Mouse (Mus musculus) c-Kit-negative CD71-positive TER-119-positive erythroid progenitor cells, embryonic 14.5 days (primary cell): ENCODE measurements around the gene Myo15.
"Not testable (repeated sequence)": the region's sequence is repeated elsewhere in the genome, so short reads cannot be mapped to it uniquely, and the experiment has no call there.

Source experiments
- DNase-seq: peaks from one replicate; pipeline ENCODE4 v3.0.0-alpha.2; 2013; ENCODE audit warnings: low read depth, low spot score

The Myo15 gene

DNA sequence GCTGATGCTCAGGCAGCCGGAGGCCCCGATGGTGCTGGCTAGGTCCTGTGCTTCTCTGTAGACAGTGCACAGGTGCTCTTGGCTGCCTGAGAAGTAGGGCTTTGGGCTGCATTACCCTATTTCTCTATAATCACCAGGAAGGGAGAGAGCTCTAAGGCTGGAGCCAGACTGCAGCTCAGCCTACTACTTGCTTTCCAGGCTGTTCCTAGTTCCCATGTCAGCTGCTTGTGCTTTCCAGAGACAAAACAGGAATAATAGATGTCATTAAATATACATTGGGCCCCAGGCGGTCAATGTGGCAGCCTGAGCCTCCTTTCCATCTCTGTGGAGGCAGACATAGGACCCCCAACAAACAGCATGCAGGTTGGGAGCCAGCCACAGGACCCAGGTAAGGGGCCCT lies at the start of gene Myo15:
Gene Myo15, plus strand, starts transcription at position 301 of the 400 bp plus-strand sequence.
- DNase-seq: no peak

DNA sequence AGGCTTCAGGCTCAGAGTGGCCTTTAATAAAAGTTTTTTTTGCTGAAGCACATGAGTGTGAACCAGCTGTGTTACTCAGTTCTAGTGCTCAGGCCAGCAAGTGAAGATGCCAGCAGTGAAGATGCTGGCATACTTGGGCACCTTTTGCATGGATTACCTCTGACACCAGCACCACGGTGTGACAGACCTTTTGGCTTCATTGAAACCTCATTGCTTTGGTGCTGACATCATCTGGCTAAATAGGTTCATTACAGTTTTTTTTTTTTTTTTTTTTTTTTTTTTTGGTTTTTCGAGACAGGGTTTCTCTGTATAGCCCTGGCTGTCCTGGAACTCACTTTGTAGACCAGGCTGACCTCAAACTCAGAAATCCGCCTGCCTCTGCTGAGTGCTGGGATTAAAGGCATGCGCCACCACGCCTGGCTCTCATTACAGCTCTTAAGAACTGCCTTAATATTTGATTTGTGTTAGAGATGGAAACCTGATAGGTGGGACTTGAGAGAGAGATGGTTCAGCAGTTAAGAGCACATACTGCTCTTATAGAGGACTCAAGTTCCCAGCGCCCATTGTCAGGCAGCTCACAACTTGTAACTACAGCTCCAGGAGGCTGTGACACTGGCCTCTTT lies 47.0 kb upstream of the Myo15 start:
- no peak for DNase-seq

DNA sequence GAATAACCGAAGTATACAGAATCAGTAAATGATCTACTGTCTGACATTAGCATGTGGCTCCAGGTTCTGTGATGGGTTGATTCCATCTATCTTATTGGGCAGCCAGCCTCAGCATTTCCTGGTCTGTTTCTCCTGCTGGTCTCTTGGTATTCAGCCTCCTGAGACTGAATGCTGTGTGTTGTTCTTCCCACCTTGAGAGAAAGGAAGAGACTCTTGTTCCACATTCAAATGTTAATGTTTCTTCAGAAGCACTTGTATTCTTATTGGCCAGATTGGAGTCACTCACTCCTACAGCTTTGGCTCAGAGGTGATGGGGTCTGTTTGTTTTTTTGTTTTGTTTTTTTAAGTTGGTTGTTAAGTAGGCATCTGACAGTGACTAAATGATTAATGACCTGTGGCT lies 46.1 kb upstream of the Myo15 start:
- no peak for DNase-seq

DNA sequence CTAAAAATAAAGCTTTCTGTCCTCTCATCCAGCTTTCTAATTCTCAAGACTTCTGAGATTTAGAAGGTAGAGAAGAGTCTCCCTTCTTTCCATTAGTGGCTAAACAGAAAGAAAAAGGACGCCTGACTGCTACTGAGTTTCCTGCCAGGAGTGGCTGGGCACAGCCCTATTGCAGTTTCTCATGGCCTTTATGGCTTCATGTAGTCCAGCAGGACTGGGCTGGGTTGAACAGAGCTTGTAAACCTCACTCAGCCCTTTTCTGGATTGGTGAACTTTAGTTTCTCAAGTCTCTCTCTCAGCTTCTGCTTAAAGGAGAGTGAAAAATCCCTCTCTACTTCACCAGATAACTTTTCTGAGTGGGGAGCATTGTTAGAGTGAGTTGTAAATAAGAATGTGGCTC lies 42.7 kb upstream of the Myo15 start:
- no peak for DNase-seq

DNA sequence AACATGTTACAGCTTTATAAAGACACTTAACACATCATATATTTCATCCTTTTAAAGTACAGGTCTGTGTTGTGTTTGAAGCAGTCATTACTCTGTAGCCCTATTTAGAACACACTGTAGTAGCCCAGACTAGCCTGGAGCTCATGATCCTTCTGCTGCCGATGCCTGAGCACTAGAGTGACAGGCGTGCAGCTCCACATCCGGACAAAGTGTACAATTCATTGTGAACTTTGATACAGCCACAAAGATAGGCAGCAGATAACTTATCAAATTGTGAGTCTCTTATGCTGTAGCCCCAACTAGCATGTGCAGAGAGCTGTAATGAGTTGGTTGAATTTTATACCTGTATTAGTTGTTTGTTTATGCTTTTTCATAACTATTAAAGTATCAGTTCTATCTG lies 41.5 kb upstream of the Myo15 start:
- no peak for DNase-seq

DNA sequence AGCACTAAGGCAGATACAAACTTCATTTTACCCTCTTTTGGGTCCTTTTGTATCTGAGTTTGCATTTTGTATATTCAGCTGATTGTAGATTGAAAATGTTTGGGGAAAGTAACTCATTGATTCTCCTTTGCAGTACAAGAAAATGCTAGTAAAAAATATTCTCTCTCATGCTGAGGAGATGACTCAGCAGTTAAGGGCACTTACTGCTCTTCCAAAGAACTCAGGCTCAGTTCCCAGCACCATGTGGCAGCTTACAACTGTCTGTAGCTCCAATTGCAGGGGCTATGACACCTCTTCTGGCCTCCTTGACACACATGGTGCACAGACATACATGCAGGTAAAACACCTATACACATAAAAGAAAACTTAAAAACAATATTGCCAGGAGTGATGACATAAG lies 35.6 kb upstream of the Myo15 start:
- DNase-seq: no peak

DNA sequence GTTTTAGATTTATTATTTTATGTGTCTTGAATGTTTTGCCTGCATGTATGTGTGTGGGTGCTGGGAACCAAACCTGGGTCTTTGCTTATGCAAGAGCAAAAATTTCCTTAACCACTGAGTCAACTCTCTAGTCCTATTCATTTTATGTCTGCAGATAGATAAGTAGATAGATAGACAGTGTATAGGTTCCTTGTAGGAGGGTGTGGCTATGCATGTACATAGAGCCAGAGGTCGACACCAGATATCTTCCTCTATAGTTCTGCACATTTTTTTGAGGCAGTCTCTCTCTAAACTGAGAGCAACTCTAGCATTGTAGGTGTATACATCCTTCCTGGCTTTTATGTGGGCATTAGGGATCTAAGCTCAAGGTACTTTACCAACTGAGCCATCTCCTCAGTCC lies 34.0 kb upstream of the Myo15 start:
- DNase-seq: no peak

DNA sequence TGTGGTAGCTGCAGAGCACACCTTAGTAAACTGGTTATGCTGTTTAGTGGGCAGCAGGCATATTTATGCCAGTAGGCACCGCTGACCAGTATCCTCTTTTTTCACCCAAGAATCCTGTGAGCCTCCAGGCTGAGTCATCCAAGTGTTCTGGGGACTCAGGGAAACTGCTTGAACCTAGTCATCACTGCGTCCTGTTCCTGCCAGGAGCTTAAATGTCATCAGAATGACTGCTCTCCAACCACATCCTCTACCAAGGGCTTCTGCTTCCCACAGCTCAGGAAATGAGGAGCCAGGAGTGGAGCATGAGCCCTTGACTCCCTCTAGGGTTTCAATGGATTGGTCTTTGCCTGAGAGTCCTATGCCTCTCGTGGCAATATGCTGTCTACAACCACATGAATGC lies 32.5 kb upstream of the Myo15 start:
- DNase-seq: no peak

DNA sequence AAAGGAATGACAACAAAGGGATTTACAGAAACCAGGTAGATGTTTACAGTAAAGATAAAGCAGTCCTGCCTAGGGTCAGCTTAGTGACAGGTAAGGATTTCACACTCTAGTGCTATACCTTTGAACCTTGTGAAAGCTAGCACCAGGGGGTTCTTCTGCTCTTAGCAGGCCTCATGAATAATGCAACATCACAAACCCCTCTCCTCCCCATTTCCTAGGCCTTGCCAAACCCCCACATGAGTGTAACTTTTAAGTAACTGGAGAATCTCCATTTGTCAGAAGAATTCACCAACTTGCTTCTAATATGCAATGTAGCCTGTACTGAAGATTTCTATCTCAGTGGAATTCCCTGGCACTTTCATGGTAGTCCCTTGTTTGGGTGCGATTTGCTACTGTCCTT lies 29.5 kb upstream of the Myo15 start:
- not testable (repeated sequence) for DNase-seq

DNA sequence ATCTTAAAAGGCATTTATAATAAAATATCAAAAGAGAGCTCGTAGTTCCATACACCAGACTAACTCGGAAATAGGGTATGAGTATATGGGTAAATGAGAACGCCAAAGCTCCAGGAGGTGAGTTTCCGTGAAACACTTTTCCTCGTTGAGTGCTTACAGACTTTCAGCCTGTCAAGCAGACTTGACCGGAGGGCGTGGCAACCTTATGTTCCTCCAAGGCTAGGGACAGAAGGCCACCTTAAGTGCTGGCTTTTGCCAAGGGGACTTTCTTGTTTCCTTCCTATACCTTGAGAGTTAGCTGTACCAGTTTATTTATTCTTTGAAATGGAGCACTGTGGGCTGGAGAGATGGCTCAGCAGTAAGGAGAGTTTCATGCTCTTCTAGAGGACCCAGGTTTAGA lies 29.0 kb upstream of the Myo15 start:
- DNase-seq: no peak

DNA sequence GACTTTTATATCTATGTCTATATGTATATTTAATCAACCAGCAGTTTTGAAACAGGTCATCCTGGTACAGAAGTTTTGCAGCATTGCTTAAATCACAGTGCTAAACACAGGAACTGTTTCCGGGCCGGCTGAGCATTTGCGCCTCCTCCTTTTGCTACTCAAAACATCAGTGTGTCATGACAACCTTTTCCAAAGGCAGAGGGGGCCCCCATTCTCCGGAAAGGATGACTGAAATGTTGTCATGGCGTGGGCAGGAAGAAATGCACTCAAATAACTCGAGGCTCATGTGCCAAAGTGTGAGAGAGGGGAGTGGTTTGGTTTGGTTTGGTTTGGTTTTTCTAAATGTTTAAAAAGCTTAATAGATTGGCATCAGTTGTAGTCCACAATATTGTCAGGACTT lies 26.2 kb upstream of the Myo15 start:
- no peak for DNase-seq

DNA sequence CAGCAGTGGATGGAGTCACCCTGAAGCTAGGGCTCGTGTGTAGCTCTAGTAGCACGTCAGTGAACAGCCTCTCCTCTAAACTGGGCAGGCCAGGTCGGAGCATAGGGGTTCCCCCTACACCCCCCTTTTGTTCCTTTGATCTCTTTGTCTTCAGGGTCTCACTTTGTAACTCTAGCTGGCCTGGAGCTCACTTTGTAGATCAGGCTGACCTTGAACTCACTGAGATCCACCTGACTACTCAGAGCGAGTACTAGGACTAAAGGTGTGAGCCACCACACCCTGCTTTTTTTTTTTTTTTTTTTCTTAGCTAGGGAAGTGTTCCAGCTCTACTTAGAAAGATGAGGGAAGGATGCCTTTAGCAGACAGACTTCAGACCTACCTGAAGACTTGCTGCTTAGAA lies 25.1 kb upstream of the Myo15 start:
- DNase-seq: no peak

DNA sequence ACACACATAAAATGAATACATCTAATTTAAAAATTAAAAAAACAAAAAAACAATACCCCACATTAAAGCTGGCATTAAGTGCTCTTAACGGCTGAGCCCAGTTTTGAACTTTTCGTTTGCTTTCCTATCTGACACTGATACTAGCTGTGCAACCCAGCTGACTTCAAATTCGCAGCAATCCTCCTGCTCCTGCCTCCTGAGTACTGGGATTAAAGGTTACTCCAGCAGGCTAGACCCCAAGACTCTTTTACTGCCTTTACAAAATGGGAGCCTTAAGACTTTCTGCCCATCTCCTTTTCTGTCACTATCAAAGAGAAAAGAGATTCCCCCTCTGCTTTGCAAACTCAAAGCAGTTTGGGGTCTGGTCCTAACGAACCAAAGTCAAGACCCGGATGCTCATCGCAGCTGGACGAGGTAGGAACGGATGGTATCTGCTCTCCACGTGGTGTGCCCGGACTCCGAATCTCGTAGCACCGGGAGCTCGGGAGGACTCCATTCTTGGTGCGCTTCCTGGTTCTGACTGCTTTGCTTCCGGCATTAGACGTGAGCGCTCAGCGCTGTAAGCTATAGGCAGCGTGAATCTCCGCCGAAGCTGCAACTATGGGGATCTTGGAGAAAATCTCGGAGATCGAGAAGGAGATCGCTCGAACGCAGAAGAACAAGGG lies 14.9 kb upstream of the Myo15 start, which contains the start of gene Drg2:
Gene Drg2, plus strand, starts transcription at position 512 of the 665 bp plus-strand sequence.
- peak; percentile 42 for DNase-seq

DNA sequence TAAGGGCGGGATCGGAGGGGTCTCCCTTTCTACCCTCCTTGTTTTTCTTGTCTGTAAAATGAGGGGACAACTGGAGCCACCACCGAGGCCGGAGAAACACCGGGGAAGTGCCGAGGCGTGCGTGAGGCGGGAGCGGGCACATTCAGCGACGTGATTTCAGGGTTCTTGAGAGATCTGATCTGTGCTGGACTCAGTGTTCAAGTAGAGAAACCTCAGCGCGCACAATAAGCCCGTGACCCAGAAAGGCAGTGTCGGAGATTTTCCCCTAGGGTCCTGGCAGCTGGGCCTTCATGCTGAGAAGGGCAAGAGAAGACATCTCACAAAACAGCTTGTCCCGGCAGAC lies 14.4 kb upstream of the Myo15 start:
- DNase-seq: no peak

DNA sequence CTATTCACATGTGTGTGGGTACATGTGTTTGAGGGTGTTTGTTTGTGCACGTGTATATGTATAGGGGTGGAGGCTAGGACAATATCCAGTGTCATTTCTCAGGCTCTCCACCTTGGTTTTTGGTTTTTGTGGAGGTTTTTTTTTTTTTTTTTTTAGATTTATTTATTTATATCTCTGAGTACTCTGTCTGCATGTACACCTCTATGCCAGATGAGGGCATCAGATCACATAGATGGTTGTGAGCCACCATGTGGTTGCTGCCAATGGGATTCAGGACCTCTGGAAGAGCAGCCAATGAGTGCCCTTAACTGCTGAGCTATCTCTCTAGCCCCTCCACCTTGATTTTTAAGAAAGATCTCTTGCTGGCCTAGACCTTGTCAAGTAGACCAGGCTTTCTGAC lies 11.2 kb upstream of the Myo15 start:
- no peak for DNase-seq

DNA sequence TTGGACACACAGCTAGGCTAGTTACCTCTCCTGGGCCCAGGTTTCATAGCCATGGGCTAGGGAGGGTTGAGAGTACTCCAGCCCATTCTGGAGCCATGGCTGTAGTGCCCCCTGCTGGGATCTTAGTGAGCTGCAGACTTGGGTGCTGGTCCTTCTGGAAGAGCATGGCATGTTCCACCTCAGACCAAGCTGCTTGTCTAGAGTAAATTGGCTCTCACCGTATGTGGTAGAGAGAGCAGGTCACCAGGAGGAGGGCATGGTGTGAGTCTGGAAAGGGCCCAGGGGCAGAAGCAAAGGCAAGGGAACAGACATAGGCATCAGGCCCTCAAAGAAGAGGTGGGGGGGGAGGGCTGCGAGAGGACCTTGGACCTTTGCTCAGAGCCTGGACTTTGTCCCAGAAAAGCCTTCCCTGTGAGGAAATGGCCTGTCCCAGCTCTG lies 3.2 kb upstream of the Myo15 start:
- DNase-seq: no peak

DNA sequence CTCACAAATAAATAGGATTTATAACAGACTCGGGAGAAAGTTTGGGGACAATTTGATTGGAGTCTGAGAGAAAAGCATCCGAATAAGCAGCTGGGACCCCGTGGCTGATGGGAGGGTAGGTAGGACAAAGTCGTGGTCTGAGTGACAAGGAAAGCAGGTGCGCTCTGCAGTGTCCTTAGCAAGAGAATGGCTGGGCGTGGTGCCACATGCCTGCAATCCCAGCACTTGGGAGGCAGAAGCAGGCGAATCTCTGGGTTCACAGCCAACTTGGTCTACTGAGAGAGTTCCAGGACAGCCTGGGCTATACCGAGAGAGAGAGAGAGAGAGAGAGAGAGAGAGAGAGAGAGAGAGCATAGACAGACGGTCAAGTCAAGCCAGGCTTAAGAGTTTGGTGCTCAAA lies 1.6 kb downstream of the Myo15 start:
- no peak for DNase-seq

DNA sequence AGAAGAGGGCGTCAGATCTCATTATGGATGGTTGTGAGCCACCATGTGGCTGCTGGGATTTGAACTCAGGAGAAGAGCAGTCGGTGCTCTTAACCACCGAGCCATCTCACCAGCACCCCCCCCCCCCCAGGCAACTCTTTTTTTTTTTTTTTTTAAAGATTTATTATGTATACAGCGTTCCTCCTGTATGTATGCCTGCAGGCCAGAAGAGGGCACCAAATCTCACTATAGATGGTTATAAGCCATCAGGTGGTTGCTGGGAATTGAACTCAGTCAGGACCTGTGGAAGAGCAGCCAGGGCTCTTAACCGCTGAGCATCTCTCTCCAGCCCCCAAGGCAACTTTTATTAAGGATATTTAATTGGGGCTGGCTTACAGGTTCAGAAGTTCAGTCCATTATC lies 5.4 kb downstream of the Myo15 start:
- DNase-seq: no peak

DNA sequence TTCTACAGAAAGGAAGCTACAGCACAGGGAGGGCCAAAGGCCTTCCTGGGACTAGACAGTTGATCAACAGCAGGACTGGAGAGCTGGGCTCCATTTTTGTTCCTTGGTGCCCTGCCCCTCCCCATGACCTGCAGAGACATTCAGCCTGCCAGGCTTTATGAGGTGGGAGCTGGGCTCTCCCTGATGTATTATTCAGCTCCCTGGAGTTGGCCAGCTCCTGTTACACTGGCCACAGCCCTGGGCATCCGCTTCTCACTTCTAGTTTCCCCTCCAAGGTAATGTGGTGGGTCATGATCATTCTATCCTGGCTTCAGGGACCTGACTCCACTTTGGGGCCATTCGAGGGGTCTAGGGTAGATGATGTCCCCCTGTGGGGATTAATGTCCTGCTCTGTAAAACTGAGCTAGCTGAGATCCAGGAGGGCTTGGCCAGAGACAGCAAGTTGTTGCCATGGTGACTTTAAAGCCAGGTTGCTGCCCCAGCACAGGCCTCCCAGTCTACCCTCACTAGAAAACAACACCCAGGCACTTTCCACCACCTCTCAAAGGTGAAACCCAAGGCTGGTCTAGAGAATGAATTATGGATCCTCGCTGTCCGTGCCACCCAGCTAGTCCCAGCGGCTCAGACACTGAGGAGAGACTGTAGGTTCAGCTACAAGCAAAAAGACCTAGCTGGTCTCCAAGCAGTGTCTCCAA lies 6.7 kb downstream of the Myo15 start:
- DNase-seq: no peak

DNA sequence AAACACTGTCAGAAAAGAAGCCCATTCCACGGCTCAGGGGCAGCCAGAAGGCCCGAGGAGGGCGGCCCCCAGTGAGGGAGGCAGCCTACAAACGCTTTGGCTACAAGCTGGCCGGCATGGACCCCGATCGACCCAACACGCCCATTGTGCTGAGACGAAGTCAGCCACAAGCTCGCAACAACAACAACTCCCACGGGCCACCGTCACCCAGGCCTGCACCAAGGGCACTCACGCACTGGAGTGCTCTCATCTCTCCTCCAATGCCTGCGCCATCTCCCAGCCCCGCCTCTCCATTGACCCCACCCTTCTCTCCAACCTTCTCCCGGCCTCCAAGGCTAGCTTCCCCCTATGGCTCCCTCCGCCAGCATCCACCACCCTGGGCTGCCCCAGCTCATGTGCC lies 9.0 kb downstream of the Myo15 start:
- no peak for DNase-seq

DNA sequence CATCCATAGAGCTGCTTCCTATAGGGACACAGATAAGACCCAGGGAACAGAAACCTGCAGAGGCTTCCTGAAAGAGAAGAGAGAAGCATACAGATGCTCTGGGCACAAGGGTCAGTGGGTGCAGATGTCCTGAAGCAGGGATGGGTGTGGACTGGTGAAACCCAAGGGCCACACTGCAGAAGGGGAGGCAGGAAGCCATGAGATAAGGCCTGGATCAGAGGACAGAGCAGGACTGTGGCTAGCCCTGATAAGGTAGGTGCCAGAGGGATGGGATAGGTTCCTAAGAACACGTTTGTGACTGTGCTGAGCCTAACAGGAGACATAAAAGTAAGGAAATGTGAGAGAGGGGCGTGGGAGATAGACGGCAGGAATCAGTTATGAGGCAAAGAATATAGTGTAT lies 17.1 kb downstream of the Myo15 start:
- DNase-seq: peak; percentile 62

DNA sequence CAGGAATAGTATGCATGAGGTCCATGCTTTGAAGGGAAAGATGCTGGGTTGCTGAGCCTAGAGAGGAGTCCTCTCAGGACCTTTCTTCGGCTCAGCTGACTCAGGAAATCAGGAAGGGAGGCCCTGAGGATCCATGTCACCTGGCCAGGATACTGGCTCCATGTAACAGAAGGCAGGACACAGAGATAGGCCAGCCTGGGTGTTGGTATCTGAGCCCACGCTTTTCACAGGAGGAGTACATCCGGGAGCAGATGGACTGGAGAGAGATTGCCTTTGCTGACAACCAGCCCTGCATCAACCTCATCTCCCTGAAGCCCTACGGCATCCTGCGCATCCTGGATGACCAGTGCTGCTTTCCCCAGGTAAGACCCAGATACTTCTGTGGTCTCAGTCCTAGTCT lies 23.6 kb downstream of the Myo15 start:
- DNase-seq: no peak

DNA sequence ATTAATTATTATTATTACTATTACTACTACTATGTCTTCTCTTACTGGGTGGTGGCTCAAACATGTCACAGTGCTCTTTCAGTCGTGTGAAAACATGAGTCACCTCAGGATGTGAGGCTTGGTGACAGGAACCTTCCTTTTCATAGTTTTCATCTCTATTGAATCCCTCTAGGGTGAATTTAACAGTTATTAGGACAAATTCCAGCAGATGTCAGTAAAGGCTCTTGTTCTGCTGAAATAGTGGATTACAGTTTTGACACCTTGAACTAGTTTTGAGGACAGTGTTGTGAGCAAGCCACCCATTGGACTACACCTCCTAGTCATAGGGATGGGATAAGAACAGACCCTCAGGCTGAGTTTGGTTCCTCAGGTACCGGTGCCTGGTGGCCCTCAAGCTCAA lies 26.6 kb downstream of the Myo15 start:
- no peak for DNase-seq
